Mouse (Mus musculus) heart, embryonic 12.5 days (tissue): ENCODE measurements around the gene Ppp1r13b. TPM values are rescaled to one million over a fixed set of nuclear protein-coding genes. Genes with fewer than 3 reads are reported as not detected.

Experiments used
- ATAC-seq: fragments of 200-750 bp; cut with Nextera tagmentation; 2 replicates; pipeline ENCODE4 v1.8.0; 2017; ENCODE audit warnings: moderate TSS enrichment, moderate library complexity; ENCODE audit not compliant: insufficient number of reproducible peaks, low FRiP score
- H3K27ac ChIP-seq: fragments of 300-500 bp; sonication (generic); 2 replicates; pipeline ENCODE4 v1.5.1; 2016; ENCODE audit warnings: mild to moderate bottlenecking, moderate library complexity; ENCODE audit not compliant: poor library complexity, severe bottlenecking
- H3K27me3 ChIP-seq: fragments of 300-500 bp; sonication (generic); replicated peaks from 2 replicates; pipeline ENCODE4 v1.6.1; 2016; ENCODE audit warnings: mild to moderate bottlenecking, moderate library complexity
- H3K36me3 ChIP-seq: fragments of 300-500 bp; sonication (generic); 2 replicates; pipeline ENCODE4 v1.6.1; 2016; ENCODE audit warnings: mild to moderate bottlenecking, moderate library complexity
- H3K4me1 ChIP-seq: fragments of 300-500 bp; sonication (generic); replicated peaks from 2 replicates; pipeline ENCODE4 v1.6.1; 2016; ENCODE audit warnings: mild to moderate bottlenecking
- H3K4me2 ChIP-seq: fragments of 300-500 bp; sonication (generic); 2 replicates; pipeline ENCODE4 v1.6.1; 2016; ENCODE audit warnings: mild to moderate bottlenecking, moderate library complexity
- H3K4me3 ChIP-seq: fragments of 300-500 bp; sonication (generic); 2 replicates; pipeline ENCODE4 v1.5.1; 2016; ENCODE audit warnings: mild to moderate bottlenecking
- H3K9ac ChIP-seq: fragments of 300-500 bp; sonication (generic); 2 replicates; pipeline ENCODE4 v1.6.1; 2016; ENCODE audit warnings: mild to moderate bottlenecking, moderate library complexity
- H3K9me3 ChIP-seq: fragments of 300-500 bp; sonication (generic); replicated peaks from 2 replicates; pipeline ENCODE4 v1.6.1; 2016; ENCODE audit warnings: mild to moderate bottlenecking, moderate library complexity
- WGBS: fragments of 180-500 bp; shearing (Covaris S2); methylation state at CpG from one replicate; pipeline ENCODE4 v1.1.7; 2016; 5-methylcytosine and 5-hydroxymethylcytosine counted together
- polyA plus RNA-seq: library from polyadenylated mRNA; unstranded; fragments of >200 nt; fragmentation: Nextera tagmentation; extraction: Ambion mirVana; gene quantifications from 2 replicates; pipeline ENCODE4 v1.2.1, GENCODE M21; 2016

Gene Ppp1r13b
- polyA plus RNA-seq, 1 experiment from 2014 or later: 17.9 TPM

- H3K4me1 ChIP-seq: peaks cover 12% of the 10 kb centered on the region
- peak; percentile 33; the same call in 1 of the 2 replicates for ATAC-seq
- H3K27ac ChIP-seq: peak overlapping the region; percentile 48
- peaks cover 8% of the 10 kb centered on the region for H3K36me3 ChIP-seq
- H3K9me3 ChIP-seq: no peaks in the 10 kb centered on the region
- no peaks in the 10 kb centered on the region for H3K27me3 ChIP-seq
- no peak overlapping the region for H3K4me3 ChIP-seq
- H3K9ac ChIP-seq: 0 out of 2 replicates have a peak overlapping the region, but pooled peaks have one; percentile 36
- no peak overlapping the region for H3K4me2 ChIP-seq
- WGBS: 53% methylated on average over 9 of the region's 9 CpGs
These were observed 59.6 kb downstream of the Ppp1r13b start for GRCm38 (mm10) chr12:111848300-111848798.

GRCm38 (mm10) chr12:111846815-111847214 is 61.1 kb downstream of the Ppp1r13b start:
- no peak overlapping the region; the same call in 1 of the 2 replicates for H3K9ac ChIP-seq
- no peak overlapping the region for H3K4me3 ChIP-seq
- peaks cover 18% of the 10 kb centered on the region for H3K36me3 ChIP-seq
- WGBS: 89% methylated on average over 10 of the region's 10 CpGs
- H3K27ac ChIP-seq: no peak overlapping the region
- peaks cover 8% of the 10 kb centered on the region for H3K4me1 ChIP-seq
- no peaks in the 10 kb centered on the region for H3K27me3 ChIP-seq
- no peaks in the 10 kb centered on the region for H3K9me3 ChIP-seq
- no peak overlapping the region for H3K4me2 ChIP-seq
- ATAC-seq: no peak

GRCm38 (mm10) chr12:111845953-111846352 is 62.0 kb downstream of the Ppp1r13b start:
- Histone ChIP-seq H3K4me3 (no peak overlapping the region), H3K9ac (no peak overlapping the region), H3K27me3 (no peaks in the 10 kb centered on the region), H3K36me3 (peaks cover 26% of the 10 kb centered on the region), H3K27ac (no peak overlapping the region), H3K4me1 (peaks cover 8% of the 10 kb centered on the region), H3K4me2 (no peak overlapping the region), H3K9me3 (no peaks in the 10 kb centered on the region)
- 90% methylated on average over 4 of the region's 4 CpGs for WGBS
- no peak for ATAC-seq

GRCm38 (mm10) chr12:111843470-111843869 is 64.4 kb downstream of the Ppp1r13b start:
- peaks cover 47% of the 10 kb centered on the region for H3K36me3 ChIP-seq

GRCm38 (mm10) chr12:111842565-111843433 is 65.1 kb downstream of the Ppp1r13b start:
- Histone ChIP-seq H3K36me3 (peaks cover 54% of the 10 kb centered on the region), H3K27me3 (no peaks in the 10 kb centered on the region), H3K4me2 (no peak overlapping the region), H3K9me3 (no peaks in the 10 kb centered on the region), H3K9ac (no peak overlapping the region), H3K4me1 (no peaks in the 10 kb centered on the region; the same call in 1 of the 2 replicates), H3K4me3 (no peak overlapping the region), H3K27ac (no peak overlapping the region)
- 86% methylated on average over 15 of the region's 15 CpGs for WGBS
- ATAC-seq: no peak

More at GRCm38 (mm10) chr12:111843470-111843869, 64.4 kb downstream of the Ppp1r13b start:
- no peak overlapping the region for H3K27ac ChIP-seq
- H3K9me3 ChIP-seq: no peaks in the 10 kb centered on the region
- H3K4me3 ChIP-seq: no peak overlapping the region
- H3K4me2 ChIP-seq: no peak overlapping the region
- no peaks in the 10 kb centered on the region for H3K27me3 ChIP-seq
- no peak overlapping the region for H3K9ac ChIP-seq
- ATAC-seq: no peak
- H3K4me1 ChIP-seq: peaks cover 5% of the 10 kb centered on the region
- WGBS: 46% methylated on average over 2 of the region's 2 CpGs

- peaks cover 95% of the 10 kb centered on the region for H3K36me3 ChIP-seq
- ATAC-seq: no peak
- WGBS: 78% methylated on average over 10 of the region's 10 CpGs
- no peak overlapping the region for H3K4me2 ChIP-seq
- no peaks in the 10 kb centered on the region for H3K27me3 ChIP-seq
- H3K27ac ChIP-seq: no peak overlapping the region
- no peaks in the 10 kb centered on the region for H3K4me1 ChIP-seq
- no peak overlapping the region for H3K4me3 ChIP-seq
- no peak overlapping the region for H3K9ac ChIP-seq
- no peaks in the 10 kb centered on the region for H3K9me3 ChIP-seq
These were observed 74.5 kb downstream of the Ppp1r13b start for GRCm38 (mm10) chr12:111833457-111833856.

GRCm38 (mm10) chr12:111832643-111833042 is 75.3 kb downstream of the Ppp1r13b start:
- H3K27ac ChIP-seq: no peak overlapping the region
- WGBS: 71% methylated on average over 5 of the region's 5 CpGs
- H3K9ac ChIP-seq: no peak overlapping the region
- no peaks in the 10 kb centered on the region for H3K4me1 ChIP-seq
- no peaks in the 10 kb centered on the region for H3K9me3 ChIP-seq
- ATAC-seq: no peak
- peaks cover 96% of the 10 kb centered on the region for H3K36me3 ChIP-seq
- H3K4me2 ChIP-seq: no peak overlapping the region
- no peak overlapping the region for H3K4me3 ChIP-seq
- H3K27me3 ChIP-seq: no peaks in the 10 kb centered on the region

GRCm38 (mm10) chr12:111830375-111830774 is 77.5 kb downstream of the Ppp1r13b start:
- ATAC-seq: no peak

GRCm38 (mm10) chr12:111829954-111830353 is 78.0 kb downstream of the Ppp1r13b start:
- Histone ChIP-seq H3K27ac (no peak overlapping the region), H3K4me1 (peaks cover 7% of the 10 kb centered on the region; the same call in 1 of the 2 replicates), H3K4me3 (no peak overlapping the region), H3K36me3 (peaks cover 99% of the 10 kb centered on the region), H3K4me2 (no peak overlapping the region), H3K9ac (no peak overlapping the region), H3K27me3 (no peaks in the 10 kb centered on the region), H3K9me3 (no peaks in the 10 kb centered on the region)
- 88% methylated on average over 9 of the region's 9 CpGs for WGBS
- ATAC-seq: no peak

More at GRCm38 (mm10) chr12:111830375-111830774, 77.5 kb downstream of the Ppp1r13b start:
- Histone ChIP-seq H3K36me3 (peaks cover 99% of the 10 kb centered on the region), H3K27me3 (no peaks in the 10 kb centered on the region), H3K27ac (no peak overlapping the region), H3K4me2 (no peak overlapping the region), H3K4me1 (peaks cover 7% of the 10 kb centered on the region; the same call in 1 of the 2 replicates), H3K4me3 (no peak overlapping the region), H3K9ac (no peak overlapping the region), H3K9me3 (no peaks in the 10 kb centered on the region)
- 80% methylated on average over 10 of the region's 10 CpGs for WGBS

GRCm38 (mm10) chr12:111829447-111829846 is 78.5 kb downstream of the Ppp1r13b start:
- peaks cover 7% of the 10 kb centered on the region; the same call in 1 of the 2 replicates for H3K4me1 ChIP-seq
- H3K4me3 ChIP-seq: no peak overlapping the region
- H3K27me3 ChIP-seq: no peaks in the 10 kb centered on the region
- H3K9ac ChIP-seq: no peak overlapping the region
- no peak overlapping the region for H3K4me2 ChIP-seq
- no peak overlapping the region for H3K27ac ChIP-seq
- peaks cover 100% of the 10 kb centered on the region for H3K36me3 ChIP-seq
- H3K9me3 ChIP-seq: no peaks in the 10 kb centered on the region
- WGBS: 86% methylated on average over 5 of the region's 5 CpGs
- no peak for ATAC-seq

GRCm38 (mm10) chr12:111827556-111827955 is 80.4 kb downstream of the Ppp1r13b start:
- WGBS: 95% methylated on average over 12 of the region's 12 CpGs

More at GRCm38 (mm10) chr12:111827556-111827955, 80.4 kb downstream of the Ppp1r13b start:
- peaks cover 97% of the 10 kb centered on the region for H3K36me3 ChIP-seq
- H3K4me2 ChIP-seq: no peak overlapping the region
- ATAC-seq: no peak
- H3K4me3 ChIP-seq: no peak overlapping the region
- no peak overlapping the region for H3K9ac ChIP-seq
- H3K4me1 ChIP-seq: peaks cover 7% of the 10 kb centered on the region; the same call in 1 of the 2 replicates
- H3K27ac ChIP-seq: no peak overlapping the region
- H3K27me3 ChIP-seq: no peaks in the 10 kb centered on the region
- H3K9me3 ChIP-seq: no peaks in the 10 kb centered on the region
